Mouse (Mus musculus) spleen, adult 2 months (tissue): ENCODE measurements around the gene Gpr89.

Source experiments
- CTCF ChIP-seq: fragments of 200-500 bp; IDR thresholded peaks from 2 replicates; pipeline ENCODE4 v1.5.1; 2011; ENCODE audit warnings: mild to moderate bottlenecking, inconsistent platforms; ENCODE audit not compliant: insufficient read depth, insufficient read length, insufficient replicate concordance; ENCODE audit errors: extremely low read depth
- POLR2A ChIP-seq: fragments of 200-500 bp; IDR thresholded peaks from 2 replicates; pipeline ENCODE4 v1.6.1; 2011; ENCODE audit warnings: low read depth, low read length, inconsistent platforms

DNA sequence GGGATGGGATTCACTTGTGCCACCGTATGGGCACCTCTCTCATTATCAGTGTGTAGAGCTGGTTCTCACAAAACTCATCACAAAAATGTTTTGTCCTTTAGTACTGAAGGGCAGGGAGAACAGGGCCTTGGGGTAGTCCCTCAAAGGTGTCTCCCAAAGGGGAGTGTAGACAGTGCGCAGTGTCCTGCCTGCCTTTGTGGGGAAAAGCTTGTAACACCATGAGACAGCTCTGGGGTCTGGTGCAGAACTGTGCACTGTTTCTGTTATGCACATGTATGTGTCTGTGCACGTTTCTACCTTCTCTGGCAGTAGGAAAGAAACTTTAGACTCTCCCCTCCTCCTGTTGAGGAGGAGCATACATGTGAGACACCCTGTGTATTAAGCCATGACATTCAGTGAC lies 37.3 kb downstream of the Gpr89 start:
- TF ChIP-seq CTCF: no peak
- TF ChIP-seq POLR2A: no peak
